ENCODE assay signal across 8 mouse cellular contexts in the genomic region with DNA sequence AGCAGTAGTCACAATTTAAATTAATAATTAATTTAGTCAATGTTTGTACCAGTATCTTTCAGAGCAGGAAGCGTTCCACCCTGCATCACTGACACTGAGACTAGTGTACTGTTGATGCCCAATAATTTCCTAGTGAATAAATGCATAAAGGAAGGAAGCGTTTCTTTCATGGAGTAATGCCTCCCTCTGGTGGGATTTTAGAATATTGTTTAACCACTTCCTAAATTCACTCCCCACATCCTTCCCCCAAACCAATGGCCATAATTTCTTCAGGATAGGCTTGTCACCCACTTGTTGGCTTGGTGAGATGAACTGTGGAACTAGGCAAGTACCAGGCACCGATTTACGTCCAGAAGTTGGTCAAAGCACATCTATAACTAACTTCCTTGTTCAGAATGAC. TPM values are rescaled to one million over a fixed set of nuclear protein-coding genes. Genes with fewer than 3 reads are reported as not detected.
DNase-seq lines count a peak whose midpoint lies in the region; ATAC-seq and TF ChIP-seq lines count a peak whose summit lies in the region.

No protein-coding gene starts in this region.

- peak; percentile 24 to 49 for DNase-seq in heart, adult 2 months
- no peak for DNase-seq in heart, postnatal 25 days (ENCODE audit: low spot score)
- DNase-seq in MEL-GATA-1-ER (ENCODE audit: extremely low read depth, low read depth) = peak; percentile 62
- DNase-seq in cerebellum, postnatal 25 days = peak; percentile 32 to 47
- DNase-seq in layer of hippocampus, adult 11-12 months (ENCODE audit: low spot score) = peak; percentile 47
- no peak for DNase-seq in stomach, postnatal 0 days (ENCODE audit: low spot score)

- H3K4me1 ChIP-seq in heart, adult 2 months (ENCODE audit: control insufficient read depth, insufficient read depth, low read length) = peaks cover 2% of the 10 kb centered on the region
- peaks cover 9% of the 10 kb centered on the region for H3K4me1 ChIP-seq in heart, embryonic 16.5 days (ENCODE audit: control insufficient read depth, insufficient read depth, low read length)
- peaks cover 50% of the 10 kb centered on the region for H3K4me1 ChIP-seq in megakaryocyte, embryonic 14.5 days
- H3K4me1 ChIP-seq in stomach, postnatal 0 days (replicated peaks; ENCODE audit: control insufficient read depth, insufficient read depth) = no peaks in the 10 kb centered on the region

- peak; percentile 38; the same call in 1 of the 2 replicates for ATAC-seq in heart, embryonic 16.5 days (replicated peaks; ENCODE audit: extremely low read depth, insufficient read depth, low FRiP score)
- ATAC-seq in stomach, postnatal 0 days (ENCODE audit: low FRiP score, low TSS enrichment) = peak; percentile 12; the same call in 1 of the 2 replicates

- TF ChIP-seq EP300 in heart, adult 2 months (IDR thresholded peaks at IDR 0.05; ENCODE audit: insufficient read depth, low read depth, low read length) = no peak
- no peak for TF ChIP-seq EP300 in stomach, postnatal 0 days (optimal IDR thresholded peaks at IDR 0.05)

- no peaks in the 10 kb centered on the region for H3K79me2 ChIP-seq in heart, adult 2 months (replicated peaks; ENCODE audit: control insufficient read depth, insufficient read depth, low read length)

- intact Hi-C loops in heart, adult 2 months (cut with DNase I) = loop anchor here (1.0 to 5.0 kb wide), 4 partner anchors 66 to 537 kb away; a partner anchor contains a TSS
- intact Hi-C loops in heart, postnatal 25 days (cut with DNase I) = loop anchor here (5.0 kb wide), 1 partner anchor 133 kb away; a partner anchor contains a TSS

- H3K9me3 ChIP-seq in heart, embryonic 16.5 days (replicated peaks; ENCODE audit: control insufficient read depth, low read length) = no peaks in the 10 kb centered on the region
- H3K9me3 ChIP-seq in megakaryocyte, embryonic 14.5 days = no peaks in the 10 kb centered on the region
- no peaks in the 10 kb centered on the region for H3K9me3 ChIP-seq in stomach, postnatal 0 days (ENCODE audit: control insufficient read depth, low read length)

- TF ChIP-seq POLR2A in heart, adult 2 months (IDR thresholded peaks at IDR 0.05; ENCODE audit: insufficient read depth, low read depth, low read length) = no peak

- H3K27me3 ChIP-seq in heart, adult 2 months (ENCODE audit: control insufficient read depth, insufficient read depth, low read length) = no peaks in the 10 kb centered on the region
- H3K27me3 ChIP-seq in heart, embryonic 16.5 days (ENCODE audit: control insufficient read depth, insufficient read depth, low read length) = no peaks in the 10 kb centered on the region
- no peaks in the 10 kb centered on the region for H3K27me3 ChIP-seq in megakaryocyte, embryonic 14.5 days (replicated peaks)
- no peaks in the 10 kb centered on the region for H3K27me3 ChIP-seq in stomach, postnatal 0 days (ENCODE audit: control insufficient read depth, insufficient read depth, low read length)

- peaks cover 3% of the 10 kb centered on the region; the same call in 1 of the 2 replicates for H3K36me3 ChIP-seq in heart, adult 2 months (ENCODE audit: control insufficient read depth, insufficient read depth, low read length)
- no peaks in the 10 kb centered on the region for H3K36me3 ChIP-seq in heart, embryonic 16.5 days (ENCODE audit: control insufficient read depth, insufficient read depth)
- H3K36me3 ChIP-seq in megakaryocyte, embryonic 14.5 days (replicated peaks; ENCODE audit: low read length) = peaks cover 15% of the 10 kb centered on the region
- H3K36me3 ChIP-seq in stomach, postnatal 0 days (ENCODE audit: control insufficient read depth, insufficient read depth, low read length) = no peaks in the 10 kb centered on the region

- WGBS in heart, adult 2 months = 26% methylated on average over 4 of the region's 4 CpGs
- WGBS in heart, embryonic 16.5 days = 43% methylated on average over 4 of the region's 4 CpGs
- 50% methylated on average over 4 of the region's 4 CpGs for WGBS in stomach, postnatal 0 days

- H3K9ac ChIP-seq in heart, adult 2 months (ENCODE audit: low read depth, low read length) = peak overlapping the region; percentile 56
- no peak overlapping the region; the same call in 1 of the 2 replicates for H3K9ac ChIP-seq in heart, embryonic 16.5 days (ENCODE audit: low read length)
- H3K9ac ChIP-seq in stomach, postnatal 0 days (ENCODE audit: low read length) = no peak overlapping the region

- TF ChIP-seq CTCF in heart, adult 2 months (IDR thresholded peaks at IDR 0.05) = peak; percentile 76
- peak; percentile 80 for TF ChIP-seq CTCF in stomach, postnatal 0 days (IDR thresholded peaks at IDR 0.05; ENCODE audit: low read depth)

- H3K4me3 ChIP-seq in heart, adult 2 months = no peak overlapping the region
- H3K4me3 ChIP-seq in heart, embryonic 16.5 days (ENCODE audit: low read length) = no peak overlapping the region
- H3K4me3 ChIP-seq in megakaryocyte, embryonic 14.5 days (replicated peaks) = peak overlapping the region; percentile 93
- H3K4me3 ChIP-seq in stomach, postnatal 0 days (ENCODE audit: low read depth, low read length) = no peak overlapping the region

- no peak overlapping the region; the same call in 1 of the 2 replicates for H3K4me2 ChIP-seq in heart, embryonic 16.5 days (ENCODE audit: low read depth, low read length)
- H3K4me2 ChIP-seq in stomach, postnatal 0 days (replicated peaks; ENCODE audit: low read depth) = no peak overlapping the region

- H3K27ac ChIP-seq in heart, adult 2 months = peak overlapping the region; percentile 89
- peak overlapping the region; percentile 71 for H3K27ac ChIP-seq in heart, embryonic 16.5 days (ENCODE audit: low read length)
- no peak overlapping the region for H3K27ac ChIP-seq in stomach, postnatal 0 days (replicated peaks)

RNA-seq across cellular contexts. Expression of a gene that starts 1.2 kb away (rescaled TPM):
- 1 to 10 TPM; 4.7 to 4.9 TPM for total RNA-seq in heart, adult 2 months (2021)
- polyA plus RNA-seq in heart, adult 2 months (2012; rRNA removed) = 1.2 and 1.5 TPM in 2 replicates
- 1 to 10 TPM; 1.9 to 2.2 TPM for total RNA-seq in heart, postnatal 25 days (2021)
- 4.2 and 6.3 TPM in 2 replicates for polyA plus RNA-seq in heart, embryonic 16.5 days (2015; fragmentation: Nextera tagmentation; extraction: Ambion mirVana)
- 0.85 TPM in 1 of 2 replicates, not detected in the other for polyA plus RNA-seq in megakaryocyte, embryonic 14.5 days (2012; ENCODE audit: insufficient read depth, low replicate concordance)
- 0.87 and 1.1 TPM in 2 replicates for polyA plus RNA-seq in stomach, postnatal 0 days (2015; fragmentation: Nextera tagmentation; extraction: Ambion mirVana)

RNA-seq across cellular contexts. Expression of a gene that starts 20.1 kb away (rescaled TPM):
- total RNA-seq in heart, adult 2 months (2021) = 100 to 1,000 TPM; 191 to 211 TPM
- 66.5 and 115 TPM in 2 replicates for polyA plus RNA-seq in heart, adult 2 months (2012; rRNA removed)
- total RNA-seq in heart, postnatal 25 days (2021) = 100 to 1,000 TPM; 173 to 190 TPM
- 14.9 and 15.5 TPM in 2 replicates for polyA plus RNA-seq in heart, embryonic 16.5 days (2015; fragmentation: Nextera tagmentation; extraction: Ambion mirVana)
- 0.09 TPM in 1 of 2 replicates, not detected in the other for polyA plus RNA-seq in megakaryocyte, embryonic 14.5 days (2012; ENCODE audit: insufficient read depth, low replicate concordance)
- polyA plus RNA-seq in stomach, postnatal 0 days (2015; fragmentation: Nextera tagmentation; extraction: Ambion mirVana) = 0.07 TPM in 1 of 2 replicates, not detected in the other

Comparison
In these comparisons a context has a peak if more than half of its experiments do, and no peak if none do; other contexts are left out.
1. DNase-seq: peak in heart, adult 2 months (2 of 2), MEL-GATA-1-ER (single experiment), cerebellum, postnatal 25 days (2 of 2) and layer of hippocampus, adult 11-12 months (single experiment); none in heart, postnatal 25 days (single experiment) and stomach, postnatal 0 days (single experiment).
2. RNA of a gene that starts 20.1 kb away (polyA plus RNA-seq): 66.5 to 115 TPM in heart, adult 2 months and 14.9 to 15.5 TPM in heart, embryonic 16.5 days; 0.09 TPM in megakaryocyte, embryonic 14.5 days and 0.07 TPM in stomach, postnatal 0 days; every median in the first group is over 10 times any median in the second.